Mouse (Mus musculus): ENCODE measurements around the gene Vmn1r125.
"Not testable (repeated sequence)": the region's sequence is repeated elsewhere in the genome, so short reads cannot be mapped to it uniquely, and the experiment has no call there.

Vmn1r125 gene

DNA sequence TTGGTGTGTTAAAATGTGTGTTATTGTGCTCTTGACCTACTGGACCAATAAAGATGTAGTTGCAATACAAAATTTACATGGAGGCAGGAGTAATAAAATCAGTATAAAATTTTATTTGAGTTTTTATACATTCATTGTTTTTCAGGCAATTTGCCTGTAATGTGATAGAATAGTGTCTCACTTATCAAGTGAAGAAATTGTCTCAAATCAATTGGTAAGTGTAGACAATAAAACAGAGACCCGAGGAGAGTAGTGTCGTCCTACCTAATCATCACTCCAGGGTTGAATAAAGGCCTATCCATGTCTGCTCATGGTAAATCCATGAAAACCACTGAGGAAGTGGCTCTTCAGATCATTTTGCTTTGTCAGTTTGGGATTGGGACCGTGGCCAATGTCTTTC, at the start of gene Vmn1r125:
Vmn1r125 (plus strand) TSS at position 301 of the 400 bp plus-strand sequence.
- DNase-seq (ENCODE audit: low spot score), result not testable (repeated sequence)

DNA sequence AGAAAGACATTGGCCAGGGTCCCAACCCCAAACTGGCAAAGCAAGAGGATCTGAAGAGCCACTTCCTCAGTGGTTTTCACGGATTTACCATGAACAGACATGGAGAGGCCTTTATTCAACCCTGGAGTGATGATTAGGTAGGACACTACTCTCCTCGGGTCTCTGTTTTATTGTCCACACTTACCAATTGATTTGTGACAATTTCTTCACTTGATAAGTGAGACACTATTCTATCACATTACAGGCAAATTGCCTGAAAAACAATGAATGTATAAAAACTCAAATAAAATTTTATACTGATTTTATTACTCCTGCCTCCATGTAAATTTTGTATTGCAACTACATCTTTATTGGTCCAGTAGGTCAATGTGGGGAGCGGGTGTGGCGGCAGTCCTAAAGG, 11.5 kb upstream of the Vmn1r125 start, which contains the start of gene Vmn1r124:
Vmn1r124 (minus strand) TSS at position 101 of the 400 bp plus-strand sequence.
- DNase-seq (ENCODE audit: low spot score), result not testable (repeated sequence)

DNA sequence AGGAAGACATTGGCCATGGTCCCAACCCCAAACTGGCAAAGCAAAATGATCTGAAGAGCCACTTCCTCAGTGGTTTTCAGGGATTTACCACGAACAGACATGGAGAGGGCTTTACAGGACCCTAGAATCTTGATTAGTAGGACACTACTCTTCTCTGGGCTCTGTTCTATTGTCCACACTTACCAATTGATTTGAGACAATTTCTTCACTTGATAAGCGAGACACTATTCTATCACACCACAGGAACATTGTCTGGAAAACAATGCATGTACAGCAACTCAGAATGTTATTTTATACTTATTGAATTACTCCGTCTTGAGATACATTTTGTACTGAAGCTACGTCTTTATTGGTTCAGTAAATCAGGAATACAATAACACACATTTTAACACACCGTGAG, 29.4 kb downstream of the Vmn1r125 start, which contains the start of gene Vmn1r126:
Vmn1r126 (minus strand) TSS at position 101 of the 400 bp plus-strand sequence.
- not testable (repeated sequence) for DNase-seq (ENCODE audit: low spot score)

DNA sequence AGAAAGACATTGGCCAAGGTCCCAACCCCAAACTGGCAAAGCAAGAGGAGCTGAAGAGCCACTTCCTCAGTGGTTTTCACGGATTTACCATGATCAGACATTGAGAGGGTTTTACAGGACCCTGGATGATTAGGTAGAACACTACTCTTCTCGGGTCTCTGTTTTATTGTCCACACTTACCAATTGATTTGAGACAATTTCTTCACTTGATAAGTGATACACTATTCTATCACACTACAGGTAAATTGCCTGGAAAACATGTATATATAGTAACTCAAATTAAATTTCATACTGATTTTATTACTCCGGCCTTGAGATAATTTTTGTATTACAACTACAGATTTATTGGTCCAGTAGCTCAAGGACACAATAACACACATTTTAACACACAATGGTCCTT, 47.8 kb downstream of the Vmn1r125 start, which contains the start of gene Vmn1r127:
Vmn1r127 (minus strand) TSS at position 101 of the 400 bp plus-strand sequence.
- not testable (repeated sequence) for DNase-seq (ENCODE audit: low spot score)
